Mouse (Mus musculus) embryo, embryonic 10 days (tissue): ENCODE data around the gene Dnmt1.

Experiments used
- DNase-seq: peaks from one replicate; pipeline ENCODE4 v3.0.0-alpha.2; 2015; ENCODE audit warnings: low spot score

The Dnmt1 gene

DNA sequence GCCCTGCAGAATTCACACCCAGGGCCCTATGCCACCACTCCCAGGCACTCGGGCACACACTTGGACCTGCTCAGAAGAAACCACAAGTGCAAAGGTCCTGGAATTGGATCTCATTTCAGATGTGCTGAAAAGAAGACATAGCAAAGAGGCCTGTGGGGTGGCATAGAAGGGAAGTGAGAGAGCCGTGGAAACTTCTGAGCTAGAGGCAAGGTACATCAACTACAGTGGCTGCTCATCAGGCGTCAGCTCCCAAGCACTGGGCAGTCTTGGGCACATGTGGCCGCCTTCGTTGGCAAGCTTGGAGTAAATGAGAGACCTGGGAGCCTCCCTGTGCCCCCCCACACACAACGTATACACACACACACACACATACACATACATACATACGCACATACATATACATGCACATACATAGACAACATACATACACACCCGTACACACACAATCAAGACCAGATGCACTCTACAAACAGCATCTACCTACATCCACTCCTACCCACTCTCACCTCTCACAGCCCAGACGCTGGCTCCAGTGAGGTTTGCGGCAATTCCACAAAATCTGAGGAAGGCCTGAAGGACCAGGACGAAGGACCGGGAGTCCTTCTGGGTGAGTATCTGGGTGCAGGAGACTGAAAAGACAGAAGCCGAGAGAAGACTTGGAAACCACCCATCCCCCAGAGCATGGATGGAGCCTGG lies 80.4 kb downstream of the Dnmt1 start, which contains the start of gene Angptl6:
Angptl6 (minus strand) TSS at position 631 of the 696 bp plus-strand sequence.
- DNase-seq, result no peak

DNA sequence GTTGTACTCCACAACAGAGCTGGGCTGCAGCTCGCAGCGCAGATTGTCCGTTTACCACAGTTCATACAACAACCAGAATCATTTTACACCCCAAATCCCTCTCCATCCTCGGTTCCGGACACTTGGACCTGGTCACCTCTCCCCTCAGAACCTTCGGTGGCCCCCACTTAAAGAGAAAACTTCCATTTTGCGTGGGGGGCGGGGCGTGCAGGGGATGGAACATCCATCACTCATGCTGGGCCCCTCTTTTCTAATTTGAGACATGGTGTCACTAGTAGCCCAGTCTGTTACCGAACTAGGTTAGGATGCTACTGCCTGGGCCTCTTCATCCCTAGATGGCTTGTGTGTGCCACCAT lies 81.0 kb downstream of the Dnmt1 start:
- no peak for DNase-seq

DNA sequence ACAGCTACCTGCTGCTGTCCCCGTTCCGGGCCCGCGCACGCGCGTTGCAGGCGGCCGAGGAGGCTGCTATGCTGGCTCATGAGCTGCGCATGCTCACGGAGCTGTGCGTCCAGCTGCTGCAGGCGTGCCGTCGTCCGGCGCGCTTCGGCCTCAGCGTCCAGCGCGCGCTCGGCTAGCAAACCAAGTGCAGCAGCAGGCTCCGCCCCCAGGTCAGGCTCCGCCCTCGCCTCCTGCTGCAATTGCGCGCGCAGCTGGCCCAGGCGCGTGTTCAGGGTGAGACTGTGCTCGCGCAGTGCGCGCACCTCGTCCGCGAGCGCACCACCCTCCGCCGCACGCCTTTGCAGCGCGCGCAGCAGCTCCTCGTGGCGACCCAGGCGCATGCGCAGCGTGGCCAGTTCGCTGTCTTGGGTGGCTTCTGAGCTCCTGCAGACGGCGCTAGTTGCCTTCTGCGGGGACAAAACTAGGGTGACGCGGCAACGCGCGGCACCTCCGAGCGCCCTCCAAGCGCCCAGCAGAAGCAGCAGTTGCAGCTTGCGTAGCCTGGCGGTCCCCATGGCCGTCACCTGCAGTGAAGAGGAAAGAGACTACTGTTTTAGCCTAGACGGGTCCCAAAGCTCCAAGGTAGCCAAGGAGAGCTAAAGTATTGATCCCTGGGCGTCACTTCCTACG lies 81.5 kb downstream of the Dnmt1 start:
- DNase-seq, result peak; percentile 100

DNA sequence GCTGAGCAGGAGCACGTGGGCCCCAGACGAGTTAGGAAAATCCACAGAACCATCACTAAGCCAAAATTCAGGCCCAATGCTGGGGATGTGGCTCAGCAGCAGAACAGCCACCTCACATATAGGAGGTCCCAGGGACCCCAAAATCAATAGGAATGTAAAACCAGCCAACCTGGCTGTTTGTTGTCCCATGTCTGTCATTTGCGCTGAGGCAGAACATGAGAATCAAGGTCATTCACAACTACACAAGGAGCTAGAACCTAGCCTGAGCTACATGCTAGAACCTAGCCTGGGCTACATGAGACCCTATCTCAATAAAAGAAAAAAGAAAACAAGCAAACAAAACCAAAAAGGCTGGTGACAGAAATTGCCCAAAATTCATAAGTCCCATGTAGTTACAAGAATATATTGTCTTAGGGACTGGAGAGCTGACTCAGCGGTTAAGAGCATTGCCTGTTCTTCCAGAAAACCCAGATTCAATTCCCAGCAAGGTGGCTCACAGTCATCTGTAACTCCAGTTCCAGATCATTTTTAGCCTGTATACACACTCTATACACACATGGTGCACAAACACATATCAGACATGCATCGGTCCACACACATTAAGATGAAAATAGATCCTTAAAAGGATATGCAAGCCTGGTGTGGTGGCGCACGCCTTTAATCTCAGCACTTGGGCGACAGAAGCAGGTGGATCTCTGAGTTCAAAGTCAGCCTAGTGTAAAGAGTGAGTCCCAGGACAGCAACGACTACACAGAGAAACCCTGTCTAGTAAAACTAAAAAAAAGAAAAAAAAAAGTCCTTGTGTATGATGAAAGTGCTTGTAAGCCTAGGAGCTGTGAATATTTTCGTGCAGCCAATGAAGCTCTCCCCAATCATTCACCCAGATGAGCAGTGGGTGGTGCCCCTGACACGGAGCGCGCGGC lies 82.3 kb downstream of the Dnmt1 start:
- DNase-seq, result no peak

DNA sequence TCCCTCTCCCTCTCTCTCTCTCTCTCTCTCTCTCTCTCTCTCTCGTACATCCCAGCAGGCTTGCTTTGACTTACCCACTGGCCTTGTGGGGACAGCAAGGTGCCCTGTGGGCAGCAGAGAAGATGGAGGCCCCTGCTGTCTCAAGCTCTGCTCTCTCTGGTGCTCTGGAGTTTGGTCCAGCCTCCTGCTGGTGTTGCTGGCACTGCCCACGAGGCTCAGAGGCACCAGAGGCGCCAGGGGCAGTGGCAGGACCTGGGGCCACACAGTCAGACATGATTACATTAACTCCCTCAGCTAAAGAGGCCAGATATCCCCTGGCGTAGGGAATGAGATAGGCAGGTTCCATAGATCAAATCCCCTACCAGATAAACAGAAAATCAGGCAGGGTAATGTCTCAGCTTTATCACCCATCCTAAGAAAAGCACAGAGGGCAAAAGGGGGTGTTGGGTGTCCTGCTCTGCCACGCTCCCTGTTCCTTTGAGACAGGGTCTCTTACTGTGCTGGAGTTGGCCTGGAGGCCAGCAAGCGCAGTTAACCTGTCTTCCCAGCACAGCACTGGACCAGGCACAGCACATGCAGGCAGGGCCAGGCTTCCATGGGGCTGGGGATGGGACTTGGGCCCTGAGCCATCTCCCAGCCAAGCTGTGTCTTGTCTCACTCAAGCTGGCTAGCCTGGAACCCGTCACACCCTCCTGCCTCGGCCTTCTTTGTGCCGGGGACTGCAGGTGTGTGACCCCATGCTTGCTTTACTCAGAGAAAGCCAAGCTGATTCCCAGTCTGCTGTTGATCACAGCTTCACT lies 83.2 kb downstream of the Dnmt1 start:
- no peak for DNase-seq

DNA sequence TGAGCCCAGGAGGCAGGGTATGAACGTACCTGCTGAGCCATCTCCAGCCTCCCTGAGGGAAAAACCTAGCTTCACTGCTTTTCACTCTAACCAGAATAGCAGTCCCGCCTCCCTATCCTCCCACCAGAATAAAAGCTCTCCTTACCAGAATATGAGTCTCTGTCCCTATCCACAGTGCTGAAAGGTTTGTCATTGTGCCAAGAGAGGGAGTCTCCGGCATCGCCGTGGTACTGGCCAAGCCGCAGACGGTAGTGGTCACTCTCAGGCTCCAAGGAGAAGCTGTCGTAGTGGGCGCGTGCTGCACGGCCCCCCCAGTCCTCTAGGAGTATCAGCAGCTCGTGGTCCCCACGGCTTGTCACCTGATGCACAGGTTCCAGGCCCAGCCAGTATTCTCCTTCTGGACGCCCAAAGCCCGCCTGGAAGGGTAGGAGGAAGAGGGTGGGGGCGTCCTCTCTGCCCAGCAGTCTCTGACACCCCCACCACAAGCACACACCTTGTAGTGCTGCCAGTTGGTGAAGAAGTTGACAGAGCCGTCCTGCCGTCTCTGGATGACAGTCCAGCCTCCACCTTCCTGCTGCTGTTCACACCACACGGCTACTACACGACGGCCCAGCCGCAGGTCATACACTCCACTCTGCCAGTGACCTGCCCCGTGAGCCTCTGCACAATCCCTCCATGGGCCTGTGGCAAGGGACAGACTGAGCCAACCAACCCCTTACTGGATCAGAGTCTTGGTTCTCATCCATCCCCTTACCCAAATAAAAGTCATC lies 84.5 kb downstream of the Dnmt1 start:
- no peak for DNase-seq

DNA sequence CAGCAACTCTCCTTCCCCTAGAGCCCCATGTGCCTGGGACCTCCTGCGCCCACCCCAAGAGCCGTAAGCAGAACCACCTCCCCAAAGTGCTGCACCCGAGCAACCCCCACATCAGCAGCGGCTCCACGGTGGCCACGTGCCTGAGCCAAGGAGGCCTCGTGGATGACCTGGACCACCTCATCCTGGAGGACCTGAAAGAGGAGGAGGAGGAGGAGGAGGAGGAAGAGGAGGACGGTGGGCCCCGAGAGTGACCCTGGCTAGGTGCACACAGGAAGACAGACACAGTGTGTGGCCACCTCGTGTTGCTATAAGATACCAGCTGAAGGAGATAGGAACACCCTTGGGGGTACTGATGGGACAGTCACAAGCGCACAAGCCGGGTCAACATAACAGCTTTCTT lies 86.2 kb downstream of the Dnmt1 start:
- no peak for DNase-seq

DNA sequence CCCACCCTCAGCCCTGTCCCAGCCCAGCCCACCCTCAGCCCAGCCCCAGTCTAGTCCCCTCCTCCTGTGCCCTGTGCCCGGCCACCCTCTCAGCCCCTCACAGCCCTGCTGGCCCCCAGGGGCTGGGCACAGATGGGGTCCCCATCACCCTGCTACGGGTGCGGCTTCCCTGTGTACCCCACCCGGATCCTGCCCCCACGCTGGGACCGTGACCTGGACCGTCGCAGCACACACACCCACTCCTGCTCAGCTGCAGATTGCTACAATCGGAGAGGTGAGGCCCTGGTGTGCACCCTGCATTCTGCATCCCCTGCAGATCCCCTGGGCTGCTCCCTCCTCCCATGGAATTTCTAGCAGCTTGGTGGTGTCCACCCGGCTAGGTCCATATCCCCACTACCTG lies 86.7 kb downstream of the Dnmt1 start:
- no peak for DNase-seq

DNA sequence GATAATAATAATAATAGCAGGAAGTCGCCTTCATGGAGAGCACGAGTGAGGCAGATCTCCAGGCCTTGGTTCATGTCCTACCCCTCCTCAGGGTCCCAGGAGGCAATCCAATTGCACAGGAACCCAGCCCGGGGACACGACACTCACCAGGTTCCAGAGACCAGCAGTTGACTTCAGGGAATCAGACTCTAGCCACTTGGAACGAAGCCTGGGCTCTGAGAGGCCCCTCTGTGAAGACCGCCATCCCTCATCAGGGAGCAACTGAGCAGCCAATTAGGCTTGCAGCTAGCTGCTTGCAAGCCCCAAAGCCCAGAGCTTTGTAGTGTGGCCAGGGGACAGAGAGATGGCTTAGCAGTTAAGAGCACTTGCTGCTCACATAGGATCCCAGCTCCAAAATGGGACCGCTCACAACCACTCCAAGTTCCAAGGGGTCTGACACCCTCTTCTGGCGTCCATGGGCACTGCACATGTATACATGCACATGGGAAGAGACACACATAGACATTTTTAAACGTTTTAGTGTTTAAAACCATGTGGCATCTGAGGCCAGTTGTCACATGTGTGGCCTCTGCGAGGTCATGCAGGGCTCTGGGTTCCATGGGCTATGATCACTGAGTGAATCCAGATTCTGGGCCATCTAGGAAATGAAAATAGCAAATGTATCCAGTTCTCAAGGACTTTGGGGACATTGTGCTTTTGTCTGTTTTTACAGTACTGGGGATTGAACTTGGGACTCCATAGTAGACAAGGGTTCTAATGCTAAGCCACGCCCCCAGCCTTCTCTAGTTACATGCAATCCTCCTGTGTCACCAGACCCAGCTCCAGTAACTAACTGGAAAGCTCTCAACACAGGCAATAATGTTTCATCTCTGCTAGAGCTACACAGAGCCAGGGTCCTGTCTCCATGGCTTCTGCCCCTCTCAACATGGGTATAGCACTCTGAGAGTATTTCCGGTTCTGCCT lies 89.2 kb downstream of the Dnmt1 start:
- DNase-seq, result no peak

DNA sequence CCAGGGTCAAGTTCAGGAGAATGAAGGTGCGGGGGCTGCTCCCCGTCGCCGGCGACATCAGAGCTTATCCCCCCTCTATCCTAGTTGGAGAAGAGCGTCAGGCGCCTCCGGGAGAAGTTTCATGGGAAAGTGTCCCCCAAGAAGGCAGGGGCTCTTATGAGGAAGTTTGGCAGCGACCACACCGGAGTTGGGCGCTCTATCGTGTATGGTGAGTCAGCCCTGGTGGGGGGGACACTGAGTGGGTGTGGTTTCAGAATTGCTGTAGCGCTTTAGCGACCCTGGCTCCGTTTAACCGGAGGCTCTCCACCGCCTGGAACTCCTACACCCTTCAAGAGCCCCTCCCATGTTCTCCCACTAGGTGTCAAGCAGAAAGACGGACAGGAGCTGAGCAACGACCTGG lies 90.4 kb downstream of the Dnmt1 start:
- DNase-seq, result no peak

DNA sequence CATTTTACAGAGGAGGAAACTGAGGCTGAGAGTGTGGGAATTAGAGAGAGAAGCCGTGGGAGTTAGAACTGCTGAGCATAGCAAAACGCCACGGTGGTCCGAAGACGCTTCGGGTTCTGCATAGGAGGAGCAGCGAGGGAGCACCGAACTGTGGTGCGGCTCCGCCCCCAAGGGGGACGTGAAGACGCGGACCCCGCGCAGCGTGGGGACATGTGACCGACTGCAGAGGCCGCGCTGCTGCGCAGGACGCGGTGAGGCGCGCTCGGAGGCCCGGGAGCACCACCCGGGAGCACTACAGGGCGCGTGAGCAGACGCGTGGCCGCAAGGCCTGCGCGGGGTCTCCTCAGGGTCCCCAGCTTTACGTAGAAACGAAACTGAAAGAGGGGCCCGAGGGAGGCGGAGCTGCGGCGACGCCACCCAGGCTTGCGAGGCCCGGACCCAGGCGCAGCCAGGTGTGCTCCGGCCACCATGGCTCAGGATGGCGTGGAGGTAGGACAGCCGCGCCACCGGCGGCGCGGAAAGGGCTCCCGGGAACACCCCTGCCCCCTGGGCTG lies 91.2 kb downstream of the Dnmt1 start, which contains the start of gene A230050P20Rik:
A230050P20Rik (plus strand) TSS at position 195 of the 554 bp plus-strand sequence.
- no peak for DNase-seq

DNA sequence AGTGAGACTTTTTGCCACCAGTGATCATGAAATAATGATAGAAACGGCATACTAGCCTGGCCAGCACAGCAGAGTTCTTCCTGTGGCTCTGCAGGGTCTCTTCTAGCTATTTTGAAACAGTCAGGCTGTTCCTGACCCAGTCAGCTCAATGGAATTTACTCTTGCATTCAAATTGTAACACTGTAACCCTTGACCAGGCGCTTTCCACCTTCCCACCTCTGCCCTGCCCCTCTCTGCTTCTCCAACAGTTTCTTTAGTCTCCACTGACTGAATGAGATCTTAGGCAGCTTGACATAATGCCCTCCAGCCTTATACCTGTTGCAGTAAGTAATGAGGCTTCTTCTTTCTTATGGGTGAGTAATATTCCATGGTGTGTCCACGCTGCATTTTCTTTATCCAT lies 92.8 kb downstream of the Dnmt1 start:
- no peak for DNase-seq

DNA sequence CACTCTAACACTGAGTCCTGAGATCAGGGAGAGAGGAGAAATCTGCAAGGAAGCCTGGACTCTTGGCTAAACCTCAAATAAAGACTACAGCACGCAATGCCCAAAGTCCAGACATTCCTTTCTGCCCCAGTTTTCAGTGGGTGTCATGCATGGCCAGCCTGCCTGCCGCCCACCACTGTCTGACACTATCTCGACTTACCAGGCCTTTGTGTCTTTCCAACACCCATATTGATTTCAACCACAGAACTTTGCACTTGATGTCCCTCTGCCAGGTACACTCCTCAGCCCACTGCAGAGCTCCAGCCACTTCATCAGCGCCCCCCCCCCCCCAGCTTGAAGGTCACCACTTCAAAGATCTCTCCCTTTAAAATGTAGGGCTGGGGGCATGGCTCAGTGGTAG lies 97.5 kb downstream of the Dnmt1 start:
- DNase-seq, result no peak

DNA sequence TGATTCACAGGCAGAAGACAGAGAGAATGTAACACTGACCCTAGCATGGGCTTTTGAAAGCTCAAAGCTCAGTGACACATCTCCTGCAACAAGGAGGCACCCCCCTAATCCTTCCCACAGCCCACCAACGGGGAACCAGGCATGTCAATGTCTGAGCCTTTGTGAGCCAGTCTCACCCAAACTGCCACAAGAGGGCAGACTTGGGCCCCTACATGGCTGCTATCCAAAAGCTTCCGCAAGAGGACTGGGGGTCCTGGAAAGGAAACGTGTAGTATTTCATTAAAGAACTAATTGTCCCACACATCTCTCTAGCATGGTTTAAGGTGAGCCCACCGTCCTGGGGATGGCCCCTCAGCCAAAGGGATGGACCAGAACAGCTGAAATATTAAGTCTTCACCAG lies 97.9 kb downstream of the Dnmt1 start:
- DNase-seq, result peak; percentile 63

DNA sequence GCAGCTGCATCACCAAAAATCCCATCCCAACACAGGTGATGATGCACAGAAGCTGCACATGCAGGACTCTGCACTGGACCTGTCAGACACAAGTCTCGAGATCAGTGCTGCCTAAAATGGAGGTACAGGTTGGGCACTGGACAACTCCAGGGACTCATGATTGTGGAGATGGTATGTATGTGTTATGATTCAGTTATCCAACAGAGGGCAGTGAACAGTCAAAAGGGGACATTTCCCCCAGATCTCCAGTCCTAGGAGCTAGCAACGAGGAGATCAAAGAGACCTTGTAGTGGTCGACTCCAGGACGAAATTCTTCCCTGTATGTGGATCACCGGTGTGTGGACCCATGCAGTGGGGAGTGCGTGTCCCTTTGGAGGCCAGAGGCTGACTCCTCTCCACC lies 99.8 kb downstream of the Dnmt1 start:
- DNase-seq, result peak; percentile 15
